Mouse (Mus musculus) thymus, adult 2 months (tissue): ENCODE results near the gene Gm21860.
"Not testable (repeated sequence)": the region's sequence is repeated elsewhere in the genome, so short reads cannot be mapped to it uniquely, and the experiment has no call there.

ENCODE experiments used
- CTCF ChIP-seq: fragments of 200-500 bp; IDR thresholded peaks from 2 replicates; pipeline ENCODE4 v1.5.1; 2012; ENCODE audit warnings: mild to moderate bottlenecking, control low read depth, low read length, moderate library complexity, borderline replicate concordance; ENCODE audit not compliant: control insufficient read depth, poor library complexity, insufficient read depth; ENCODE audit errors: extremely low read depth
- POLR2A ChIP-seq: fragments of 200-500 bp; IDR thresholded peaks from 2 replicates; pipeline ENCODE4 v1.6.1; 2012; ENCODE audit warnings: mild to moderate bottlenecking, low read length, control low read depth, moderate library complexity; ENCODE audit not compliant: control insufficient read depth, poor library complexity, insufficient read depth; ENCODE audit errors: extremely low read depth

- not testable (repeated sequence) for TF ChIP-seq POLR2A, CTCF
Measured at GRCm38 (mm10) chrY:90741006-90741405, 13.6 kb downstream of the Gm21860 start.
